Mouse (Mus musculus) liver, adult 2 months (tissue): ENCODE results near the gene Ripor2.

Experiments
- CTCF ChIP-seq: fragments of 200-500 bp; IDR thresholded peaks from 2 replicates; pipeline ENCODE4 v1.5.1; 2011; ENCODE audit warnings: low read depth, low read length, control low read depth
- POLR2A ChIP-seq: fragments of 200-500 bp; IDR thresholded peaks from 2 replicates; pipeline ENCODE4 v1.6.1; 2011; ENCODE audit warnings: low read length, control low read depth; ENCODE audit not compliant: insufficient read depth; ENCODE audit errors: extremely low read depth

DNA sequence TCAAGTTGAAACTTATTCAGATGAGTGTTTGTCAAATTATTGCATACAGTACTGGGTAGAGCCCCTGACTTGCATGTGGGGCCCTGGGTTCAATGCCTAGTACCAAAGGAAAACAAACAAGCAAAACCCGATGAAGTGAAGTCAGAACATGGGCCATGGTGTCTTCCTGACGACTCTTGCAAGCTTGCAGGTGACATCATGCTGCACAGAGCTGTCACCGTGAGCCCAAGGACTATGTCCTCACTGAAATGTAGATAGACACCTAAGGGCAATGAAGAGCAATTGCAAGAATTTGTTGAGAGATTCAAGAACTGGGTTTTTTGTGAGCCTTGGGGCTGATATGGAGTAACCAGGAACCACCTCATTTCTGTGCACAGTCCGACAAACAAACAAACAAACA is 84.8 kb downstream of the Ripor2 start:
- TF ChIP-seq CTCF (no peak), POLR2A (no peak)
